Mouse (Mus musculus): ENCODE measurements at regions not wholly inside any gene's neighbourhood (a gene's known extent, or its start where the extent isn't known, plus 50 kb on each side); places are given as distances from the start of the nearest gene placed in this dataset.

DNA sequence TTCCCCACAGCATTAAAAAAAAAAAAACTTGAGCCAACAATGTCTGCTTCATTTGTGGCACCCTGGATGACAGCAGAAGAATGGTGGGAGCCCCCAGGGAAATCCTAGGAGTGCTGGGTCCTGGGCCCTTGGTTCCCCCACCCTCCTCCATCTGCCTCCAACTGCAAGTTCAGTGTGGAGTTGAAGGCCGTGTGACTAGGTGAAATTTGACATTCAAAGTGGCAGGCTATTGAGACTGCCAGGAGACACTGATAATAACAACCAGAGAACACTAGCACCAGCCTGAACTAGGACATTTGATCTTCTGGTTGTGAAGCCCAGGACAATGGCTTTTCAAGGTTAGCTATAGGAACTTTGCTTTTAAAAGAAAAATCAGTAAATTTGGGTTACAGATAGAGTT is 74.0 kb downstream of the Adamts15 start:
- DNase-seq: no peak

DNA sequence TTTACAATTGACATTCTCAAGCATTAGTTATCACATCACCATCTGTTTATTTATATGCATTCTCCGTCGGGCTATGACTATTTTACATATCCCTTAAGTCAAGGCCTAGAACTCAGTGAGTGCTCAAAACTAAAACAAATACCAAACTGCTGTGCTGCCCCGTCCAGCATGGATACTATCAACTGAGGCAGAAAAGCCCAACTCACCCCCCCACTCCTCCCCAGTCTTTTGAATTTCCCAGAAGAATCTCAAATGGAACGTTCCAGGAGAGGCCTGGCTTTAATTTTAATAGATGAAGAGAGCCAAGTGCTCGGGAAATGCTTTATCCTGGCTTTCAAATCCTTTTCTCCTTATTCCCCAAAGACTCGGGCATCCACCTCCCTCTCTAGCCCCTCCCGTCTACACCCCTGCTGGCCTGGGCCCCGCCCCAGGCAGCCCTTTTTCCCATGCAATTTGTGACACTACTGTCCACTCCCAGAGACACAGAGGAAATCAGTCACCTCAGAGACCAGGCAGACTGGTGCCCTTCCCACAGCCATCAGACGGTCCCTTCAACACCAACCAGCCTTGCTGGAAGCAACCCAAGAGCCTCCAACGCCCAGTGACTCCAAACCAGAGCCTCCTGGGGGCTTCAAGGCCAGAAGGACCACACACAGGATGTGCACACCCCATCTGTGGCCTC is 76.5 kb downstream of the Adamts15 start:
- peak; percentile 17 for DNase-seq

DNA sequence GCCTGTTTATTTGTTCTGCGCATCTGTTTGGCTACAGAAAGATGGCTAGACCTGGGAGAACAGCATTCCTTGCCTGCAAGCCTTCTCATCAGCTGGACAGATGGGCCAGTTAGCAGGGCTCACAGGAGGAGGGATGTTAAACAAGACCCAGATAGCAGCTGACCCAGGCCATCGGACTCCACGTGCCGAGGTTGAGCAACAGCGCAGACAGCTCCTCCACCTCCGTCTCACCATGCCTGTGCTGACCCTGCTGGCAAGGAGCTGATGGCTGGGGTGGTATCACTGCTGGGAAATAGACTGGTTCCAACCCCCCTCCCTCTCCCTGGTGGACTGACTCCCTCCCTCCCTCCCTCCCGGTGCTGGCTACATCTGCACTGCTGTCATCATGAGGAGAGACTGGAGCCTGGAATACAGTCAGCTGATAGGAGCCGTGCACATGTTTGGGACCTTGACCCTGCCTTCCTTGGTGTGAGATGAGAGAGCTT is 78.1 kb downstream of the Adamts15 start:
- DNase-seq: peak; percentile 8

DNA sequence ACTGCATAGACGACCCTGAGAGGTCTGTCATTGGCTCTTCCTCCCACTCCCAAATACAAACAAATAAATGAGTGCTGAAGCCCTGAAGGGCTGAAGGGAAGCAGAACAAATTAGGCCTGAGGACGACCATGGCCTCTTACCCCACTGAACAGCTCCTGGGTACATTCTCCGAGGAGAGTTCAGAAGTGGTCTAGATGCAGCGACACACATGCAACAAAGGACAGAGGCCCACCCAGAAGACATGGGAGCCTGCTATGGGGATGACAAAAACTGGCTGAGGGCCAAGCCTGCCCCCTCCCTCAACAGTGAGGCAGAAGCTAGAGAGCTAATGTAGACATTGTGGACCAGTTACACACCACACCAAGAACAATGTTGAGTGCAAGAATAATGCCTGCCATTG is 87.3 kb downstream of the Adamts15 start:
- DNase-seq: peak; percentile 97

DNA sequence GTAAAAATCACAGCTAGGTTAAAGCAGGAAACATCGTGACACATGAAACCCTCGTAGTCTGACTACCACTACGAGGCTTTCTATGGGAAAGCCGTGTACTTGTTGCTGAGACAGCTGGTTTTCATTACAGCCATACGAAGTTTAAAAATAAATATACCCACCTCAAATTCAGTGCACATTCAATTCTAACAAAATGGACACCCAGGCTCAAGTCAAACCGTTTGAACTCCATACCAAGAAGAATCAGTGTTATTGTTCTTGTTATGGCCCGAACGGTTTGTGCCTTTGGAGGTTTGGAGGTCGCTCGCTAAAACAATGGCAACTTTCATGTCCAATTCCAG is 87.7 kb downstream of the Adamts15 start:
- DNase-seq: no peak

DNA sequence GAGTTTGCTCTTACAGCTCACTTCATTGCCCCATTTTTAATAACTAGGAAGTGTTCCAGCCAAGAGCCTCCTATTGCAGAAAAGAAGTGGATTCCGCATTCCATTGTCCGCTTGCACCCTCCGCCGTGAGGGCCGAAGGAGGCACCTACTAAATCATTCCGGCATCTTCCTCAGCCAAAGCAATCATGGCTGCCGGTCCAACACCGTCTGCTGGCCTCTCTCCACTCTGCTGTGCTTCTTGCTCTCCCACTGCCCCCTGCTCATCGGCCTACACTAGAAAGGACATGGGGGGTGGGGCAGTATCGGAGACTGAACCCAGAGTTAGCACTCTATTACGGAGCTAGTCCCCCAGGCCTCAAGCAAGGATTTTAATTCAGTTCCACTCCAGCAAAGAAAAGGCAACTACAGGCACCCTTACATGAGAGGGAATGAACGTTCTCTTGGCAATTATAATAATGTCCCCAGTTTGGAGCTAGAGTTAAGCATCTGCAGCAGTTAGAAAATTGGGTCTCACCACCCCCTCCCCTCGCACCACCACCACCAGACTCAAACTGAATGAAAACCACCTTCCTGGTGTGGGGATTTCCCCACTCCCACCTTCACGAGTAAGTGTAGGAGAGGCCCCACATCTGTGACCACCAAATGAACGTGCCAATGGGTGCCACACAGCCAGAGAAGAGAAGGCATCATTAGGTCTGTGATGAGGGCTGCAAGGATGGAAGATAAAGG is 88.3 kb downstream of the Adamts15 start:
- peak; percentile 56 for DNase-seq

DNA sequence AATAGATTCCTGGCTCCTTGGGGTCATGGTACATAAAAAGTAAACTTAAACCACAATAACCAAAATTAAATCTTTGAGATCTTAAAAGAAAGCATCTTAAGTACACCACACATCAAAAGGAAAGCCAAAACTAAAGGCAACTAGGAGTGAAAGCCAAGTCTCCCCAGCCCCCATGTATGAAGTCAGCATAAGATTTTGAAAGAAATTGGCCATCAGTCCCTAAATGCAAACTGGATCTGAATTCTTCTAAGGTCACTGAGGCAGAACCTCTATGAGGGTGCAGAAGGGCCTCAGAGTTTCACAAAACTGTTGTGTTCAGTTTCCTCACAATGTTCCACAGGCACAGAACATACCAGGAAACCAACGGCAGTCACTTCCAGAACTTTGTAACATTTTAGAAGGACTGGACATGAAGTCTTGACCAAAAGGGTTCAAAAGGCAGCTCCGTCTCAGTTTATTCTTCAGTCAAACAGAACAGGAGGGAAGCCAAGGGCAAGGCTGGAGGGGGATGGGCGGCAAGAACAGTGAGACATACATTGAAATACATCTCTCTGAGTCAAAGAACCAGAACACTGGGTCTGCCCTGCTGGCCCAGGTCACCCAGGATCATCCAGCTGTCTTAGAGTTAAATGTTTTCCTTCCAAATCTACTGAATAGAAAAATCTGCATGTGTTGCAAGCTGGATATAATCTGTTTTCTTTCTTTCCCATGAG is 92.9 kb downstream of the Adamts15 start:
- no peak for DNase-seq

DNA sequence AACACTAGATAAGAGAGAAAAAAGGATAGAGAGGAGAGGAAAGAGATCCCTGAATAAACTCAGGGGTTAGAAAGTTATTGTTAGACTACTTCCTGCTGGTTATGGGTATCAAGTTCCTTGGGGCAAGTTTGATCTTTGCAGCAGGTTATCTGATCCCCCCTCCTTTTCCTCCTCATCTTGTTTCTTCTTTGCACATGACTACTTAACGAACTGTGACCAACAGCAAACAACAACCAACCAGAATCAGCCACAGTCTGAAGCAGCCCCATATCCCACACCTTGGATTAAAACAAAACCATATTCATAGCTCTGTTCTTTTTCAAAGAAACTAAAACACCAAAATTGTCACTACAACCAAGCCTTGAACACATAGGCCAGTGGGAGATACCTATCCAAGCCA is 94.5 kb downstream of the Adamts15 start:
- DNase-seq: no peak

DNA sequence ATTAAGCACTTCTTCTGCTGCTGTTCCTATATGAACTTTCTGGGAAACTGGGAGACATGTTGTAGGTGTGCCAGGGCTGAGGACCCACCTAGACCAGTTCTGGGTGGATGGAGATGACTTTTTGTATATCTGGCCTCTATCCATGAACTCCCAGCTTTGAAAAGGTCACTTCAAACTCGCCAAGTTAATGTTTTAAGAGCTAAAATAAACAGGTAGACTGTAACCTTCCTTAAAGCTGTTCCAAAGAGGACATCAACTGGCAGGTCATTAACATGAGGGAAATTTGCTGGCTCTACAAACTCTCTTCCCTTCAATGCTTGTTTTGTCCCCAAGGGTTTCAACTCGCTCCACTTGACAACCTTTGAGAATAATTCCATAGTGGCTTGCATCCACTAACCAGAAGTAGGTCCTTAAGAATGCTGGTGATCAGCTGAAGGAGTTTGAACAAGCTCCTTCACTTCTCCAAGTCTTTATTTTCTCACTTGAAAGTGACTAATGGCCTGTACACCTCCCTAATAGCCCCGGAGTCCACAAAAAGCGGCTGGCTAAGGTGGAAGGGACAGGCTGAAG is 98.1 kb downstream of the Adamts15 start:
- no peak for DNase-seq

DNA sequence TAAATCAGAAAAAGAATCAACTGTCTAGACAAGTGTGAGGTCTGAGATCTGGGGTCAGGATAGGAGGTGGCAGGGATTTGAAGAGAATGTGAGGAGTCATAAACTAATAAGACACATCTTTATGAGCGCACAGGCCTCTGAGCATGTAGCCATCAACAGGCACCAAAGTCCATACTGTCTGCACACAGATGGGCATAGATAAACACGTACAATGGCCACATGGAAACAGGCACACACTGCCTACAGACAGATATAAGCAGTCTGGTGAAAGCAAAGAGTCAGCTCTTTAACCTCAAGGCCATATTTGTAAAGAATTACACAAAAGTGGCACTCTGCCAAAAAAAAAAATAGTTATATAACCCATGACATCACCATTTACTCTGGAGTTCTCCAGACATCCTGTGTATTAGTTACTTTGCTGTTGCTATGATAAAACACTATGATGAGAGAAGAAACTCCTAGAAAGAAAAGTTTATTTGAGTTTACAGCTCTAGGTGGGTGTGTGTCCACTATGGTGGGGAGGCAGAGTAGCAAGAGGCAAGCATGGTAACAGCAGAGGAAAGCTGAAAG is 101.4 kb downstream of the Adamts15 start:
- no peak for DNase-seq

DNA sequence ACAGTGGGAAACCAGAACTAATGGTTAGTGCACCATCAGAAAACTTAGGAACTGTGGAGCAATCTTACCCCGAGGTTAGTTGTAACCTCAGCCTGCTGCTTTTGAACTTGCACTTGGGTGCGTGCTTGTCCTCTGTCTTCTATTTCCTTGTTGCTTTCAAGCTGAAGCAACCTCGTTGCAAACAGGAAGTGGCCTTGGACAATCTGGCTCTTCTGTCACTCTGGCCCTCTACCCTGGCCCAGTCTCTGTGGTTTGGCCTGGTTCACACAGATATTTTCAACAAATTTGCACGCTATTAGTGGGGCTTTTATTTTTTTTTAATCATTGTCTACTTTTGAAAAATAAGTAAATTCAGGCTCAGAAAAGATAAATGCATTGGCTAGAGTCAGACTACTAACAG is 109.0 kb downstream of the Adamts15 start:
- DNase-seq: no peak

DNA sequence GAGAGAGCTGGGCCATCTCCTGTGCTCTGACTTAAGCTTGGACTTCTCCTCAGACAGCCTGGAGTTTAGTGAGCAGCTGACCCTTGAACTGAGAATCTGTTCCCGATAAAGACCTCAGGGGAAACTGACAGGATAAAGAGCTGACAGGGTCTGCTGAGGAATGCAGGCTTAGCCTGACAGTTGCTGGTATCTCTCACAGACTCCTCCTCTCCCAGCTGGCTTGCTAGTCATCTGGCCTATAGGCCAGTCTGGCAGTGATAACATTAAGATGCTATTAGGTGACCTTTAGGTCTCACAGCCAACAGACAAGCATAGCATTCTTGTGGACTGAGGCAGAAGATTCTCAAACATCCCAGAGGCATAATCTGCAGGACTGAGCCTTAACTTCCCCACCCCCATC is 111.4 kb downstream of the Adamts15 start:
- DNase-seq: peak; percentile 11

DNA sequence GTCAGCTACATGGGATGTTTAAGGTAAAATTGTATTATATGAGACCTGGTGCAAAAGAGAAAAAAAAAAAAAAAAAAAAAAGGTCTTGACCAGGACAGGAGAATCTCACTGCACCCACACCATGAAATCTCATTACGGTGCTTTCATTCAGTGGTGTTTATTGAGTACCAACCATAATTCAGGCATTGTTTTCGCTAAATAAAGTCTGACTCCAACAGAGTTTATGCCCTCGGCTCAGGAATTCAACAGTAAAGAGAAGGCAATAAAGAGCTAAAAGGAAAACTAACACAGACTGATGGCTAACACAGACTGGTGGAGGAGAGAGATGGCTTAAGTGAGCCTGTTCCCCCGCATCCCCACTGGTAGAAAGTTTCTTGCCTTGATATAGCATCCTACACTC is 112.0 kb downstream of the Adamts15 start:
- DNase-seq: no peak

DNA sequence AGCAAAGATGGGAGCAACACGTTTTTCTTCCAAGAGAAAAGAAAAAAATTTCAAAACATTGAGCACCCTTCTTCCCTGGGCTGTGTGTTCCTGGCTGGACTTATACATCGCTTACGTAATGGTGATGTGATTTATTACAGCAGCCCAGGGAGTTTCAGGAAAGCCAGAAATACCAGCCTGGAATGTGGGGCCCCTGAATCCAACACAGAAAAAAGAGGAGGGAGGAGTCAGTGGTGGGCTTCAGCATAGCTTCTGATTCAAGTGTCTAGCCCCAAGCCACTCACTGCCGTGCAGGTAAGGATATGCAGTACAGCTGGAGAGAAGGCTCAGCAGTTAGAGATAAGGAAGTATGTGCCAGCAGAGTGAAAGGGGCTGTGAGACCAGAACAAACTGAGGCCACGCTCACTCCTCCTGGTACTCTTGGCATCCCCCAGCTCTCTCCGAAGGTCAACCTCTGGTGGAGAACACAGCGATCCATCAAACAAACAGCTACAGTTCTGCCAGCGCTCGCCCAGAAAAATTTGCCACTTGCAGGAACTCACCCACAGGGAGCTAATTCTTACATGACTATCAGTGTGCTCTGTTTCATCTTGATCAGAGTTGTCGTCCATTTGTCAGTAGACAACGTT is 113.3 kb downstream of the Adamts15 start:
- no peak for DNase-seq

DNA sequence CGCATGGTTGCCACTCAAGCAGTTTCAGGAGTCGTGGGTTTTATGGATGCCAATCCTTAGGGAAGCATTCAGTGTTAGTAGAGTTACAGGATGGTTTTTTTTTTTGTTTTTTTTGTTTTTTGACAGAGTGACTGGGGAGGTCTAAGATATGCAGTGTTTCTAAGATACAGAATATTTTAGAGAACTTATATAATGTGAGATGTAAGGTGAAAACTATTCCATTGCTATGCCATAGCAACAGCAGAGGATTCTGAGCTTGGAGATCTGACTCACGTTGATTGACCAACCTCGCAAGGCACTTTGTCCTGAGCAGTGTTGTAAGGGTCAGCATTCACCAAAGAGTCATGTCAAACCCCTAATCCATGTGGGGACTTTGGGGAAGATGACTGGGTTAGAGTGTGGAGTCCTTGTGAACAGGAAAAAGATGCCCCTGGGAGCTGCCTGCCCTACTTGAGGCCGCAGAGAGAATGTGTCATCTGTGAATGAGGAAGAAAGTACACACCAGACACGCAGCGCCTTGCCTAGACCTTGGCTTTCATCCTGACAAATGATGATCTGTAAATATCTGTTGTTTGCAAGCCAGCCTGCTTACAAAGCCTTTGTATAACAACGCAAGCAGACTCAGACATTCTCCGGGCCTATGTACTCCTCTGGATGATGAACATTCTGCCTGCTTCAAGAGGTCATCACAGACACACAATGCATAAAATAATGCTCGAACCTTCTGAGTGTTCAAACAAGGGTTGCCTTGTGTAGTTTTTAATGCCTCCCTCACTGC is 118.3 kb downstream of the Adamts15 start:
- no peak for DNase-seq

DNA sequence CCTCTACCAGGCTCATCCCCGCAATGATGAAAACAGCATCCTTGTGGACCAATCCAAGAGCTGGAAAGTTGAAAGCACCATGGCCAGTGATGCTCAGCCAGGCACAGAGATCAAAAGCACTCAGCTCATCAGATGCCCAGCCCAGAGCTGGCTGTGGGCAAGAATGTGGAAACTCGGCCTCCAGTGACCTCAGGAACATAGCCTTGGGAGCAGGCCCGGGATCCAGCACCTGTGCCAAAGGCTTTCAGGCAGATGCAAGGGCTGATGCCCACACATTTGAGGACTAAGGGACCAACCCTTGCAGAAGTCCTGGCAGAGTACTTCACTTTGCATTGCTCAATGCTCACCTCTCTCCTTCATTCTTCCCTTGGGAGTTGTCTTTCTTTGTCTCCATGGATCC is 119.4 kb downstream of the Adamts15 start:
- no peak for DNase-seq

DNA sequence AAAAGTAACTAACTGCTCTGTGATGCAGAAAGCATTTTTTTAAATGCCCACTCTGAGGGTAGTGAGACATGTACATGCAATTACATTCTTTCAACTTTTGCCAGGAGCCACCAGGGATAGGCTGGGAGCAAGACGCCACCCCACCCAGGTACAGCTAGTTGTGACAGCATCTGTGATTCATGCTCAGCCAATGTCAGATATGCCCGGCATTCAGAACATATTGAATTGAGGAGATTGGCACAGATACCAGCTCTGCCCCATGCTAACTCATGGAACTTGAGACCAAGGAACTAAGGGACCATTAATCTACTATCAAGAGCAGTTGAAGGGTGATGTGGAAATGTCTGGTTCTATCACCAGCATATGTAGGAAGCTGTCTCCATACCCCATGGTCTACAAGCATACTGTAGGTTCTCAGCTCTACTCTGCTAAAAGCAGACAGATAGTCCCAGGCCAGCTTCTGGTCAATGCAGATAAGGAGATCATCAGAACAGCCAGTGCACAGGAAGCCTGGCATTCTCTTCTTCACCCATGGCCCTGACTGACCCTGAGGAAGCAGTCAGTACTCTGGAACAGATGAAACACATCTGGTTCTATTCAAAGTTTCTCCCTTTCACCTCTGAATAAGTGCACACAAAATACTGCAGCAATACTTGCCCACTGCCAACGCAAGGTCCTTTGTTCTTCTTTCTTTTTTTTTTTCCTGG is 127.4 kb downstream of the Adamts15 start:
- DNase-seq: no peak

DNA sequence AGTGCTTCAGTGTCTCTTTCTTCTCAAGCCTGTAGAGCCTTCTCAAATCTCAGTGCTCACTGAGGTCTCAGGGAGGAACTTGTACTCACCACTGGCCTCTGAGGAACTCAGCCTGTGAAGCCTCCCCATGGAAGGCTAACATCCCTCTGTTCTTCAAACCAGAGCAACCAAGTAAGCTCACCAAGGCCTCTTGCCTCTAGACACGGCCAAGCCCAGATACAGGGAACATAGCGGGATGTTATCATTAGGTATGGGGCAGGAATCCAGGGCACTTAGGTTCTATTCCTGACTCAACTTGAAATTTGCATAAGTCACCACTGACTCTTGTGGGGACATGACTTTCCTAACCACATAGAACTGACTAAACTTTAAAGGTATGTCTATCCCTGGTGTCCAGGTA is 141.0 kb downstream of the Adamts15 start:
- DNase-seq: no peak

DNA sequence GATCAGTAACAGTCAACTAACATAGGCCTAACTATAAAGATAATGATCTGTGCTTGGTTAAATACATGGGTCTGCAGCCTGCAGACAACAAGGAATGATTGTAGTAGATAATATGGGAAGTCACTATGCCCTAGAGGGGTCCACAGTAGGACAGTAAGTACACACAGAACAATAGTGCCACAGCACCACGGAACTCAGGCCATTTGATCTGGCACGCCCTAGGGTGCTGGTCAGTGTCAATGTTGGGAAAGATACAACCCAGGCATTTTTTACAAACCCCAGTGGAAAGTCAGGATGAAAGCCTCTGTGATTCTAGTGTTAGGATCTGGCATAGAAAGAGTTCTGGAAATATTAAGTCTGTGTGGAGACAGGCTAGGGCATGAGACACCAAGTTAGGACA is 144.4 kb downstream of the Adamts15 start:
- no peak for DNase-seq

DNA sequence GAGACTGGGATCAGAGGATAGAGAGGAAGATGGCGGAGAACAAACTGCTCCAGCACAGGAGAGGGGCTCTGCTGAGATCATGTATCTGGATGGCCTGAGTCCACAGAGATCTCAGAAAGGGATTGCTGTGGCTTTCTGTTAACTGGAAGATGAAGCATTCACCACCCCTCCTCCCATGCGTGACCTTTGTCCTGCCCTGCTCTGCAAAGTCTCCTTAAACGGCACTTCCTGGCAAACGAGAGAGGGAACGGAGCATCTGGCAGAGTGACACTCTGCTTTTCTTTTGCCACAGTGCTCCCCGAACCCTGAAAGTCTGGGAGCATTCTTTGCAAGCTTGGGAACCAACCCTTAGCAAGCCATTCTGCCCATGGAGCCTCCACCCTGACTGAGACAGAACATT is 147.1 kb downstream of the Adamts15 start:
- no peak for DNase-seq

DNA sequence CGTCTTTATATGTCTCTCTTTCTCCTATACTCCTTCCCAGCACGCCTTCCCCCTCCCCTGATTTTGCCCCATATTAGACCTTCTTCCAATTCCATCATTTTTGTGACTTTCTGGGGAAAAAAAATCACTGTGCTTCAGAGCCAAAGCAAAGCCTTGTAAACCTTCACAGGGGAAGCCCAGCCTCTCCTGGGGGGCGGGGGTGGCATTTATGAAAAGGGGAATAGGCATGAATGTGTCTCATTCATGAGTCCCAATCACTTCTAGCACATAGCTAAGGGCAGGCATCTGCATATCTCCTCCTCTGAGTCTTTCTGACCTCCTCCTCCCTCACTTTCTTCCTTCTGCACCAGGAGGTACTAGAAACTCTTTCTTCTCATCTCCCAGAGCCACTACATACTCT is 149.8 kb downstream of the Adamts15 start:
- no peak for DNase-seq
